Mouse (Mus musculus) lung, embryonic 14.5 days (tissue): ENCODE measurements around the gene Fzd9. TPM values are rescaled to one million over a fixed set of nuclear protein-coding genes. Genes with fewer than 3 reads are reported as not detected.

Source experiments
- ATAC-seq: fragments of 200-750 bp; cut with Nextera tagmentation; 2 replicates; pipeline ENCODE4 v1.8.0; 2017; ENCODE audit warnings: mild to moderate bottlenecking, moderate TSS enrichment, moderate library complexity; ENCODE audit not compliant: insufficient read depth
- DNase-seq: peaks from one replicate; pipeline ENCODE4 v3.0.0-alpha.2; 2015
- H3K27ac ChIP-seq: fragments of 300-500 bp; sonication (generic); 2 replicates; pipeline ENCODE4 v1.5.1; 2014; ENCODE audit warnings: low read depth, mild to moderate bottlenecking, moderate library complexity
- H3K27me3 ChIP-seq: fragments of 300-500 bp; sonication (generic); 2 replicates; pipeline ENCODE4 v1.6.1; 2014; ENCODE audit warnings: low read length, control low read depth; ENCODE audit not compliant: insufficient read depth
- H3K36me3 ChIP-seq: fragments of 300-500 bp; sonication (generic); 2 replicates; pipeline ENCODE4 v1.6.1; 2014; ENCODE audit warnings: control low read depth; ENCODE audit not compliant: insufficient read depth
- H3K4me1 ChIP-seq: fragments of 300-500 bp; sonication (generic); 2 replicates; pipeline ENCODE4 v1.6.1; 2014; ENCODE audit warnings: antibody characterized with exemption, control low read depth; ENCODE audit not compliant: insufficient read depth
- H3K4me2 ChIP-seq: fragments of 300-500 bp; sonication (generic); 2 replicates; pipeline ENCODE4 v1.6.1; 2014; ENCODE audit warnings: mild to moderate bottlenecking
- H3K4me3 ChIP-seq: fragments of 300-500 bp; sonication (generic); 2 replicates; pipeline ENCODE4 v1.5.1; 2014; ENCODE audit warnings: low read depth, low read length
- H3K9ac ChIP-seq: fragments of 300-500 bp; sonication (generic); 2 replicates; pipeline ENCODE4 v1.6.1; 2014
- H3K9me3 ChIP-seq: fragments of 300-500 bp; sonication (generic); 2 replicates; pipeline ENCODE4 v1.6.1; 2016; ENCODE audit warnings: low read depth, low read length, control low read depth
- CTCF ChIP-seq: IDR thresholded peaks from 2 replicates; pipeline ENCODE4 v1.5.1; 2016; ENCODE audit warnings: antibody characterized with exemption, low read depth
- WGBS: fragments of 180-500 bp; shearing (Covaris S2); extraction: QIAGEN DNeasy Blood & Tissue Kit; methylation state at CpG from one replicate; pipeline ENCODE4 v1.1.7; 2014; 5-methylcytosine and 5-hydroxymethylcytosine counted together
- polyA plus RNA-seq: library from polyadenylated mRNA; unstranded; fragments of >200 nt; fragmentation: Nextera tagmentation; extraction: Ambion mirVana; gene quantifications from 2 replicates; pipeline ENCODE4 v1.2.1, GENCODE M21; 2014

The Fzd9 gene
- polyA plus RNA-seq, 1 experiment from 2014 or later, result 0.43 TPM

DNA sequence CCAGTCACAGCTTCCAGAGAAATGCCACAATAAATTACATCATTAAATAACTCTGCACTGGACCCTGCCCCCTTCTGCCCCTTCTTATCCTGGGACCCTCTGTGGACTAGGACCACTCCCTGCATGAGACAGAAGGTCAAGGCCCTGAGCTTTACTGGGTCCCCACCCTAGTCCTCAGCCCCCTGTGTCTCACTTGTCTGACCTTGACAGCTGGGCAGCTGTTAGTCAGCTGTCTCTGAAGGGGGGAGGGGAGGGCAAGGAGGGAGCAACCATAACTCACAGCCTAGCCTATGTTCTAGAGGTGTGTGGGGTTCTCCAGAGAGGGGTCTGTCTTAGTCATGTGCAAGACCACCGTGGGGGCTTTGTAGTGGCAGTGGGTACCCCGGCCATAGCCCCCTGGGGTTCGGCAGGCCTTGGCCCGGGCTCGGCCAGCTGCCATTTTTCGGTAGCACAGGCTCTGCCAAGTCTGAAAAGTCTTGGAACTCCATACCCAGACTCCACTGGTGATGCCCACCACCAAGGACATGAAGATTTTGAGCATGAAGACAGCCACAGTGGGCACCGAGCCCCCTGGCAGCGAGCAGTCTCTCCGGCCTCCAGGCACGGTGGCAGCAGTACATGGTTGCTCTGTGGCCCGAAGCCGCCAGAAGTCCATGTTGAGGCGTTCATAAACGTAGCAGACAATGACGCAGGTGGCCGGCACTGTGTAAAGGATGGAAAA, 1.9 kb downstream of the Fzd9 start:
- Histone ChIP-seq H3K9ac (no peak overlapping the region), H3K4me2 (no peak overlapping the region), H3K4me1 (no peaks in the 10 kb centered on the region; the same call in 1 of the 2 replicates), H3K27ac (no peak overlapping the region), H3K27me3 (peaks cover 23% of the 10 kb centered on the region), H3K36me3 (peaks cover 34% of the 10 kb centered on the region), H3K9me3 (no peaks in the 10 kb centered on the region), H3K4me3 (no peak overlapping the region)
- WGBS, result 78% methylated on average over 16 of the region's 16 CpGs
- no peak for TF ChIP-seq CTCF
- no peak for DNase-seq
- no peak for ATAC-seq

DNA sequence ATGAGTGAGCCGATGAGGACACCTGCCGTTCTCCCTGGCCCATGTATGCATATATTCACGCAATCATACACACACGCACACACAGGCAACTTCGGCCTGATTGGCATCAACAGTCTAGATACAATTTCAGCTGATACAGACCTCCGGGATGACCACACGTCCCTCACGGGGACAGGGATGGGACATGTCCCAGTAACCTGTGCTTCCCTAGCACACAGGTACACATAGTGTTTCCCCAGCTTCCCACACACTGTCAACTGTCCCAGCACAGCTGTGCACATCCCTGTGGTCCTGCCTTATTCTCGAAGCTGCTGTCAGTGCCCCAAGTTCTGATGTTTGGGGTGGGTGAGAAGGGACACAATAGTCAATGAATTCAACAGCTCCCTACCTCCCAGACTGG, 3.7 kb downstream of the Fzd9 start:
- Histone ChIP-seq H3K4me2 (no peak overlapping the region), H3K27ac (no peak overlapping the region), H3K4me3 (no peak overlapping the region), H3K9me3 (no peaks in the 10 kb centered on the region), H3K9ac (no peak overlapping the region), H3K36me3 (peaks cover 52% of the 10 kb centered on the region), H3K4me1 (no peaks in the 10 kb centered on the region; the same call in 1 of the 2 replicates), H3K27me3 (peaks cover 23% of the 10 kb centered on the region)
- DNase-seq (no peak), ATAC-seq (no peak)
- WGBS, result 69% methylated on average over 9 of the region's 9 CpGs
- no peak for TF ChIP-seq CTCF

DNA sequence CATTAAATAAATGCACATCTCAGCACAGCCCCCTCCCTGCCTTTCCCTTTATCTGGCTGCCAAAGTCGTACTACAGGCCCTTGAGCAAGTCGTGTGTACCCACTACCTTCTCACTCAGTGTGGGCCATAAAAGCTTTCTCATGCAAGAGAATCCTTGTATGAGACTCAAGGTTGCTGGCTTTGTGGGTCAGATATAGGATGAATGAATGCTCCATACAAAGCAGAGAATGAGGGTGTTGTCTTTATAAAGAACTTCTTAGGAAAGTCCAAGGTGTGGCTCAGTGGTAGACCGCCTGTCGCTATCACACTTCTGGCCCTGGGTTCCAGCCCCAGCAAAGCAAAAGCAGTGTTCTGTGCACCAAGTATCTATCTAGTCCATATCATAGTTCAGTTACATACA, 4.5 kb downstream of the Fzd9 start:
- H3K9ac ChIP-seq, result no peak overlapping the region
- H3K4me3 ChIP-seq, result no peak overlapping the region
- ATAC-seq (no peak), DNase-seq (no peak)
- H3K36me3 ChIP-seq, result peaks cover 60% of the 10 kb centered on the region
- peaks cover 23% of the 10 kb centered on the region for H3K27me3 ChIP-seq
- TF ChIP-seq CTCF, result no peak
- no peaks in the 10 kb centered on the region for H3K9me3 ChIP-seq
- H3K4me1 ChIP-seq, result no peaks in the 10 kb centered on the region; the same call in 1 of the 2 replicates
- H3K27ac ChIP-seq, result no peak overlapping the region
- no peak overlapping the region for H3K4me2 ChIP-seq
- WGBS, result 64% methylated on average over 4 of the region's 4 CpGs

DNA sequence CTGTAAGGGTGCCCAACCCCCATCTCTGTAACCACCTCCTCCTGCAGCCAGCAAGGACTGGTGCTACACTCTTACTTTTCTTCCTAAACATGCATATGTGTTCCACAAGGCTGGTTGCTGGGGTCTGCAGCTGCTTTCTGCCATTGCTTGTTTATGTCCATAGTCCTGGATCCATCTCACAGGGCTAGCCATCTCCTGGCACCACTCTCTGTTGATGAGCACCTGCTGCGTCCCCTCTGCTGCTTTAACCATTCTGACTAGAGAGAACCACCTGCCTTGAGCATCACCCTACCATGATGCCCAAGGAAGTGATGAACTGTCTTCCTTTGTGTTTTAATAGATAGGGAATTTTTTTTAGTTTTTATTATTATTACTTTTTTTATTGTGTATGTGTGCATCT, 7.9 kb downstream of the Fzd9 start:
- no peaks in the 10 kb centered on the region for H3K4me1 ChIP-seq
- no peaks in the 10 kb centered on the region for H3K9me3 ChIP-seq
- ATAC-seq, result no peak
- 94% methylated on average over 1 of the region's 1 CpGs for WGBS
- H3K4me2 ChIP-seq, result no peak overlapping the region
- H3K27me3 ChIP-seq, result no peaks in the 10 kb centered on the region
- no peak overlapping the region for H3K4me3 ChIP-seq
- no peak for TF ChIP-seq CTCF
- no peak overlapping the region for H3K27ac ChIP-seq
- H3K9ac ChIP-seq, result no peak overlapping the region
- no peak for DNase-seq
- peaks cover 94% of the 10 kb centered on the region for H3K36me3 ChIP-seq

DNA sequence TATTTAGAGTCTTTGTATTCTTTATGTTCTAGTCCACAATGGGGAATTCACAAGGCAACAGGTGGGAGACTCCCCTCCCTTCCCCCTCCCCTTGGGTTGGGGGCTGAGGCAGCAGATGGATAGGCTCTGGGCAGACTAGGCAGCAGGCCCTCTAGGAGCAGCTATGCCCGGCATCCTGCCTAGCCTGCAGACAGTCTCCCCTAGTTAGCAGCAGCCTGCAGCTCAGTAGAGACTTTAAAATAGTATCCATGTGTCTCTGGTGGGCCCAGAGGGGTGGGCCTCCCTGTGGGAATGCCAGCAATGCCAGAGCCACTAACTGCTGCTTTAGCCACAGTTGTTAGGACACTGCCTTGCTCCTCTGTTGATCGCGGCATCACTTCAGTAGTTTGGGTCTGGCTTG, 8.4 kb downstream of the Fzd9 start:
- no peak overlapping the region for H3K9ac ChIP-seq
- TF ChIP-seq CTCF, result no peak
- no peaks in the 10 kb centered on the region for H3K4me1 ChIP-seq
- no peak for ATAC-seq
- no peaks in the 10 kb centered on the region for H3K9me3 ChIP-seq
- no peak overlapping the region for H3K27ac ChIP-seq
- no peaks in the 10 kb centered on the region for H3K27me3 ChIP-seq
- WGBS, result 93% methylated on average over 3 of the region's 3 CpGs
- DNase-seq, result no peak
- H3K36me3 ChIP-seq, result peaks cover 99% of the 10 kb centered on the region
- H3K4me3 ChIP-seq, result no peak overlapping the region
- no peak overlapping the region for H3K4me2 ChIP-seq

DNA sequence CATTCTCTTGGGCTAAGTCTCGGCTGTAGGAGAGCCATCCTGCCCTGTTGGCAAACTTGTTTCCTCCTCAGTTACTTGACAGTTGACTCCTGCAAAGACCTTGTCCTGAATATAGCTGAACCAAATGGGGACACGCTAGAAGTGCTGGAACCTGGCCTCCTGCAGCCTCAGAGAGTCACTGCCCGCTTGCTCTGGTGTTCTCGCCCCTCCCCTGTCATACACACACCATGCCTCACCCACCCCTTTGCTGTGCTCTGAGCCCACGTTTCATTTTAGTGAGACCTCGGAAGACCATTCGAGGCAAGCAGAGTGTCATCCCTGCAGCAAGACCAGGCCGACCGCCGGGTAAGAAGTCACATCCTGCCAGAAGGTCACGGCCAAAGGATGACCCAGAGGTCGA, 8.9 kb downstream of the Fzd9 start:
- no peaks in the 10 kb centered on the region for H3K9me3 ChIP-seq
- peaks cover 100% of the 10 kb centered on the region for H3K36me3 ChIP-seq
- no peak overlapping the region for H3K27ac ChIP-seq
- no peaks in the 10 kb centered on the region for H3K27me3 ChIP-seq
- H3K4me3 ChIP-seq, result no peak overlapping the region
- no peak for TF ChIP-seq CTCF
- no peaks in the 10 kb centered on the region for H3K4me1 ChIP-seq
- no peak overlapping the region for H3K9ac ChIP-seq
- no peak overlapping the region for H3K4me2 ChIP-seq
- DNase-seq (no peak), ATAC-seq (no peak)
- 80% methylated on average over 12 of the region's 12 CpGs for WGBS

DNA sequence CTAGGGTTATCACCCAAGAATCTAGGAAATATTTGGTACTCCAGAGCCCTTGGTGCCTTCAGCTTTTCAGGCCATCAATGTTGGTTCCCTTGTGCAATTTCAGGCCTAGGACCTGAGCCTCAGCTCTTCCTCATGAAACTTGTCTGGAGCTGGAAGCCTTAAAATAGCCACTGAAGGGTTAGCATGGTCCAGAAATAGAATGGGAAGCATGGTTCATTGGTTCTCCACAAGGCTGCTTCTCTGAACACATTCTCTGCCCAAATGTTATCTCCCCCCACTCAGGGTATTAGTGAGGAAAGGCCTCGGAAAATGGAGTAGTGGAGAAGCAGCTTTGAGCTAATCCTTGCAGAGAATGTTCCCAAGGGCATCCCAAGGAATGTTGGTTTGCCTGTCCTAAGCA, 9.6 kb downstream of the Fzd9 start:
- Histone ChIP-seq H3K9me3 (no peaks in the 10 kb centered on the region), H3K27ac (no peak overlapping the region), H3K4me3 (no peak overlapping the region), H3K9ac (no peak overlapping the region), H3K27me3 (no peaks in the 10 kb centered on the region), H3K4me1 (no peaks in the 10 kb centered on the region), H3K36me3 (peaks cover 100% of the 10 kb centered on the region), H3K4me2 (no peak overlapping the region)
- WGBS, result 77% methylated on average over 1 of the region's 1 CpGs
- no peak for ATAC-seq
- TF ChIP-seq CTCF, result no peak
- no peak for DNase-seq
